Mouse (Mus musculus) heart, adult 2 months (tissue): ENCODE results near the gene Hs3st6. TPM values are rescaled to one million over a fixed set of nuclear protein-coding genes. Genes with fewer than 3 reads are reported as not detected.

ENCODE experiments used
- DNase-seq, 2 experiments: peaks; one replicate each; pipeline ENCODE4 v3.0.0; 2021
- H3K27ac ChIP-seq: fragments of 200-600 bp; 2 replicates; pipeline ENCODE4 v1.8.1; 2022
- H3K27me3 ChIP-seq: fragments of 200-500 bp; 2 replicates; pipeline ENCODE4 v1.6.1; 2012; ENCODE audit warnings: mild to moderate bottlenecking, low read length, inconsistent platforms, mixed read lengths; ENCODE audit not compliant: control insufficient read depth, insufficient read depth
- H3K36me3 ChIP-seq: fragments of 200-500 bp; 2 replicates; pipeline ENCODE4 v1.6.1; 2012; ENCODE audit warnings: low read length, inconsistent platforms; ENCODE audit not compliant: control insufficient read depth, insufficient read depth
- H3K4me1 ChIP-seq: fragments of 200-500 bp; 2 replicates; pipeline ENCODE4 v1.6.1; 2011; ENCODE audit warnings: low read length; ENCODE audit not compliant: control insufficient read depth, insufficient read depth
- H3K4me3 ChIP-seq: fragments of 200-600 bp; 2 replicates; pipeline ENCODE4 v1.8.1; 2022
- H3K79me2 ChIP-seq: fragments of 200-500 bp; replicated peaks from 2 replicates; pipeline ENCODE4 v1.6.1; 2012; ENCODE audit warnings: mild to moderate bottlenecking, inconsistent platforms, low read length, moderate library complexity, mixed read lengths; ENCODE audit not compliant: control insufficient read depth, insufficient read depth
- H3K9ac ChIP-seq: fragments of 200-500 bp; 2 replicates; pipeline ENCODE4 v1.6.1; 2012; ENCODE audit warnings: low read depth, mild to moderate bottlenecking, control low read depth, inconsistent platforms, low read length, mixed read lengths
- CTCF ChIP-seq: fragments of 200-600 bp; IDR thresholded peaks from 2 replicates; pipeline ENCODE4 v1.8.1; 2022; ENCODE audit warnings: antibody characterized with exemption, mild to moderate bottlenecking, moderate library complexity
- EP300 ChIP-seq: fragments of 200-500 bp; IDR thresholded peaks from 2 replicates; pipeline ENCODE4 v1.6.1; 2011; ENCODE audit warnings: low read depth, low read length, control low read depth; ENCODE audit not compliant: insufficient read depth
- POLR2A ChIP-seq: fragments of 200-500 bp; IDR thresholded peaks from 2 replicates; pipeline ENCODE4 v1.6.1; 2011; ENCODE audit warnings: mild to moderate bottlenecking, low read depth, low read length, control low read depth; ENCODE audit not compliant: insufficient read depth
- WGBS: fragments of 180-500 bp; shearing (Covaris S2); methylation state at CpG from one replicate; pipeline ENCODE4 v1.1.7; 2018; 5-methylcytosine and 5-hydroxymethylcytosine counted together
- intact Hi-C: fragments of 180-260 bp; cut with DNase I; formaldehyde crosslinking; loops from one replicate; pipeline ENCODE4 v1.15.1; 2025
- polyA plus RNA-seq: library from polyadenylated mRNA; depleted of rRNA; stranded (reverse); fragments of >200 nt; gene quantifications from 2 replicates; pipeline ENCODE4 v1.2.3, GENCODE M21; 2012
- total RNA-seq, 2 experiments: library from RNA; stranded (reverse); gene quantifications; 2 replicates each; pipeline ENCODE4 v1.2.3; 2021

Gene Hs3st6
- total and polyA plus RNA-seq, 3 experiments: 0.10 TPM; not detected in 2

DNA sequence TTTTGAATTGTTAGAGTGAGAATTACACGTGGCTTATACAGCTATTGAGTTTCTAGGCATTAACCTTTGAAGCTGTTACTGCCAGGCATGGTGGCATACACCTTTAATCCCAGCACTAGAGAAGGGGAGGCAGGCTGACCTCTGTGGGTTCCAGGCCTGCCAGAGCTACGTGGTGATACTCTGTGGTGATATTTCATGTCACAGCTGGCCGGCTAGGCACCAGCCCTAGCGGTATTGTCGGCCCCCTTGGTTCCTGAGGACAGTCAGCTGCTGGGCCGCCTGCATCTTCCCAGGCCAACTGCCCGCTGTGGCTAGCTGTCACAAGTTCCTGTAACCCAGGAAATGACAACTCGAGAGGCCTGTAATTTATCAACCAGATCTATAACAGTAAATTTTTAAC, 39.4 kb downstream of the Hs3st6 start:
- no peak overlapping the region for H3K9ac ChIP-seq
- DNase-seq: no peak
- H3K27ac ChIP-seq: no peak overlapping the region
- no peaks in the 10 kb centered on the region for H3K36me3 ChIP-seq
- H3K79me2 ChIP-seq: no peaks in the 10 kb centered on the region
- TF ChIP-seq CTCF (no peak), POLR2A (no peak), EP300 (no peak)
- no peaks in the 10 kb centered on the region for H3K27me3 ChIP-seq
- 50% methylated on average over 8 of the region's 8 CpGs for WGBS
- intact Hi-C loops: no loop called here
- no peaks in the 10 kb centered on the region for H3K4me1 ChIP-seq
- no peak overlapping the region for H3K4me3 ChIP-seq

DNA sequence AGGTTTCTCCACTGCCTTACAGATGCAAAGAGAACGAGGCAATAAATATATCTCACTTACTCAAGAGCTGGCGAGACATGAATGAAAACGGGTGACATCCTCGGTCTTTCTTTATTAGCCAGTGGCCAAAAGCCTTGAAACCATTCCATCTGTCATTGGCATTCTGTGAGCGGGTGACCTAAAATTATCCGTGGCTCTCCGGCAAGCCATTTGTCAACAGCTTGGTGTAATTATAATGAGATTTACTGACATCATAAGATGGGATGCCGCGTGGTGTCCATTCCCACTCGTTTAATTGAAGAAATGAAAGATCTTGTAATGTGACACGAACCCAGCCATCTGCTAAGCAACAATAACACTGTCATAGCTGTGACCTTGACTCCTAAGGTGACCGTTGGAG, 42.0 kb downstream of the Hs3st6 start:
- intact Hi-C loops: no loop called here
- H3K4me1 ChIP-seq: no peaks in the 10 kb centered on the region
- H3K27ac ChIP-seq: no peak overlapping the region
- no peak overlapping the region for H3K4me3 ChIP-seq
- WGBS: 57% methylated on average over 12 of the region's 12 CpGs
- no peaks in the 10 kb centered on the region for H3K79me2 ChIP-seq
- no peaks in the 10 kb centered on the region; the same call in 1 of the 2 replicates for H3K27me3 ChIP-seq
- H3K36me3 ChIP-seq: no peaks in the 10 kb centered on the region
- TF ChIP-seq POLR2A (no peak), CTCF (no peak), EP300 (no peak)
- DNase-seq: no peak
- no peak overlapping the region for H3K9ac ChIP-seq

DNA sequence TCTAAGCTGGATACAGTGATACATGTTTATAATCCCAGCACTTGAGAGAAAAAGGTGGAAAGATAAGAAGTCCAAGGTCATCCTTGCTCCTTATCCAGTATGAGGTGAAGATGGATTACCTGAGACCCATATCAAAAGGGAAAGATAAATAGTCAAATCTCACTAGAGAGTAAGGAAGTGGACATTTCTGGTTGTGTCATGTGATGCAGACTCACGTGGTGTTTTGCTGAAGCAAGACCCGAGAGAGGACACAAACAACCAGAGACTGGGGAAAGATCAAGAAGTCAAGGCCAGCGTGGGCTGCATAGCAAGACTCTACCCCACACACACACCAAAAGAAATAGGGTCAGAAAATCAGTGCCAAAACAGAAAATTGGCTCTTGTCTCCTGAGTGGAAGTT, 44.2 kb downstream of the Hs3st6 start:
- Histone ChIP-seq H3K27ac (no peak overlapping the region), H3K27me3 (no peaks in the 10 kb centered on the region; the same call in 1 of the 2 replicates), H3K9ac (no peak overlapping the region), H3K4me1 (no peaks in the 10 kb centered on the region), H3K4me3 (no peak overlapping the region), H3K36me3 (no peaks in the 10 kb centered on the region), H3K79me2 (no peaks in the 10 kb centered on the region)
- intact Hi-C loops: no loop called here
- DNase-seq: no peak
- TF ChIP-seq CTCF (no peak), EP300 (no peak), POLR2A (no peak)
- 37% methylated on average over 3 of the region's 3 CpGs for WGBS

DNA sequence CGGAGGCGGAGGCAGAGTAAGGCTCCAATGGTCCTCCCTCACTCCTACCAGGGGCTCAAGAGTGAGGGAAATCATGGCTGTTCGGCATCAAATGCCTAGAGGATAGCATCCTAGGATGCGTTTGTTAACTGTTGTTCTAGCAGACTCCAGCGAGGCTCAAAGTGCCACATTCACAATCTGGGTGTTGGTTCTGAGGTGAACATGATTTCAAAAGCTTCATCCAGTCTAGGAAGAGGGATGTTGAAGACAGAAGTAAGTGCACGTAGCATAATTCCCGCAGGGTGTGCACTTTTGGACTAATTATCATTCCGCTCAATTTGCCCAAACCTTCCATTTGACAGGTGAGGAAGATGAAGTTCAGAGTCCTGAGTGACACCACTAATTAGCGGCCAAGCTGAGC, 45.4 kb downstream of the Hs3st6 start:
- 62% methylated on average over 9 of the region's 9 CpGs for WGBS
- H3K79me2 ChIP-seq: no peaks in the 10 kb centered on the region
- no peak overlapping the region for H3K27ac ChIP-seq
- DNase-seq: no peak
- no peaks in the 10 kb centered on the region for H3K4me1 ChIP-seq
- no peak overlapping the region for H3K4me3 ChIP-seq
- no peaks in the 10 kb centered on the region for H3K36me3 ChIP-seq
- TF ChIP-seq CTCF (no peak), EP300 (no peak), POLR2A (no peak)
- no peaks in the 10 kb centered on the region; the same call in 1 of the 2 replicates for H3K27me3 ChIP-seq
- intact Hi-C loops: no loop called here
- no peak overlapping the region for H3K9ac ChIP-seq

DNA sequence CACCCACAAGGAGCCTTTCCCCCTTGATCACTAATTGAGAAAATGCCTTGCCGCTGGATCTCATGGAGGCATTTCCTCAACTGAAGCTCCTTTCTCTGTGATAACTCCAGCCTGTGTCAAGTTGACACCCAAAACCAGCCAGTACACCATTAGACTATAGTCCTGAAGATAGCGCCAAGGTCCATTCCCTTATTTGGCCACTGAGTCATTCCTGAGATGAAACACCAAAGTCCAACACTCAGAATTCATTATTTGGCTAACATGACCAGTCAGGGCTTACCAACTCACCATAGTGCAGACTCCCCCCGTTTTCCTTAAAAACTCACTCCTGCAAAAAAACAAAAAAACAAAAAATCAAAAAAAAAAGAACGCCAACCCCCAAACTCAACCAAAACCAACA, 46.7 kb downstream of the Hs3st6 start:
- no peak for DNase-seq
- H3K4me3 ChIP-seq: no peak overlapping the region
- H3K36me3 ChIP-seq: no peaks in the 10 kb centered on the region
- WGBS: 82% methylated on average over 4 of the region's 4 CpGs
- TF ChIP-seq EP300 (no peak), CTCF (no peak), POLR2A (no peak)
- H3K27me3 ChIP-seq: no peaks in the 10 kb centered on the region; the same call in 1 of the 2 replicates
- no peaks in the 10 kb centered on the region for H3K79me2 ChIP-seq
- intact Hi-C loops: no loop called here
- peaks cover 1% of the 10 kb centered on the region for H3K4me1 ChIP-seq
- no peak overlapping the region for H3K9ac ChIP-seq
- H3K27ac ChIP-seq: no peak overlapping the region

DNA sequence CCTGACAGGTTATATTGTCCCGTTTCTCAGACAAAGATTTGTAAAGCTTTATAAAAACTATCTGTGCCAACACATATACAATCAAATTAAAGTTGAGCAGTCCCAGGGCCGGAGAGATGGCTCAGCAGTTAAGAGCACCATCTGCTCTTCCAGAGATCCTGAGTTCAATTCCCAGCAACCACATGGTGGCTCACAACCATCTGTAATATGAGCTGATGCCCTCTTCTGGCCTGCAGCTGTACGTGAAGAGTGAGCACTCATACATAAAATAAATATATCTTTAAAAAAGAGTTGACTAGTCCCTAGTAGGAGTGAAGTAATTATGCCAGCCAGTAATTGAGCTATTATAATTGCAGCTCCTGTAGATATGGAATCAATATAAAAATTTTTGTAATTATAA, 47.7 kb downstream of the Hs3st6 start:
- H3K27ac ChIP-seq: no peak overlapping the region
- intact Hi-C loops: no loop called here
- H3K4me1 ChIP-seq: peaks cover 3% of the 10 kb centered on the region
- H3K27me3 ChIP-seq: no peaks in the 10 kb centered on the region; the same call in 1 of the 2 replicates
- H3K4me3 ChIP-seq: no peak overlapping the region
- H3K79me2 ChIP-seq: no peaks in the 10 kb centered on the region
- WGBS: 68% methylated on average over 3 of the region's 3 CpGs
- H3K36me3 ChIP-seq: no peaks in the 10 kb centered on the region
- no peak for TF ChIP-seq POLR2A
- TF ChIP-seq CTCF: no peak
- DNase-seq: no peak
- H3K9ac ChIP-seq: no peak overlapping the region
